ENCODE assay signal across 22 mouse cellular contexts in genomic region chr9:42323238-42323637, GRCm38 (mm10). TPM values are rescaled to one million over a fixed set of nuclear protein-coding genes. Genes with fewer than 3 reads are reported as not detected.
DNase-seq lines count a peak whose midpoint lies in the region; ATAC-seq and TF ChIP-seq lines count a peak whose summit lies in the region.
"Had no signal": no experiment of that assay in that cellular context is flagged by ENCODE, and none has a peak within 500 bp of the region (broad histone marks: within the 10 kb centered on the region; RNA-seq: fewer than 3 reads in every experiment).

No protein-coding gene starts in this region.

- H3K4me1 ChIP-seq in forebrain, embryonic 11.5 days (replicated peaks; ENCODE audit: control insufficient read depth, insufficient read depth, low read length) = no peaks in the 10 kb centered on the region
- peaks cover 2% of the 10 kb centered on the region; the same call in 1 of the 2 replicates for H3K4me1 ChIP-seq in forebrain, embryonic 16.5 days (replicated peaks; ENCODE audit: control insufficient read depth, insufficient read depth, low read length)
- no peaks in the 10 kb centered on the region for H3K4me1 ChIP-seq in heart, embryonic 10.5 days
- H3K4me1 ChIP-seq: embryonic facial prominence, embryonic 12.5 days; forebrain, embryonic 12.5 days; heart, embryonic 13.5 days; intestine, embryonic 15.5 days had no signal

- WGBS in forebrain, embryonic 11.5 days = 93% methylated on average over 8 of the region's 8 CpGs
- 91% methylated on average over 8 of the region's 8 CpGs for WGBS in forebrain, embryonic 16.5 days
- WGBS in heart, embryonic 10.5 days = 85% methylated on average over 8 of the region's 8 CpGs

- no peaks in the 10 kb centered on the region for H3K9me3 ChIP-seq in forebrain, embryonic 11.5 days (ENCODE audit: control insufficient read depth, low read length)
- peaks cover 2% of the 10 kb centered on the region; the same call in 1 of the 2 replicates for H3K9me3 ChIP-seq in forebrain, embryonic 16.5 days (ENCODE audit: control insufficient read depth, low read length)
- no peaks in the 10 kb centered on the region for H3K9me3 ChIP-seq in heart, embryonic 10.5 days
- H3K9me3 ChIP-seq: embryonic facial prominence, embryonic 12.5 days; forebrain, embryonic 12.5 days; hindbrain, embryonic 13.5 days; intestine, embryonic 15.5 days had no signal

- no peak overlapping the region for H3K9ac ChIP-seq in forebrain, embryonic 11.5 days (ENCODE audit: low read length)
- no peak overlapping the region for H3K9ac ChIP-seq in forebrain, embryonic 16.5 days (replicated peaks; ENCODE audit: low read depth, low read length)
- H3K9ac ChIP-seq: embryonic facial prominence, embryonic 12.5 days; forebrain, embryonic 12.5 days; forebrain, postnatal 0 days; heart, embryonic 13.5 days; hindbrain, embryonic 13.5 days; intestine, embryonic 15.5 days had no signal

- H3K4me3 ChIP-seq in forebrain, embryonic 11.5 days (ENCODE audit: low read depth, low read length) = no peak overlapping the region
- H3K4me3 ChIP-seq in forebrain, embryonic 16.5 days (replicated peaks; ENCODE audit: low read length) = no peak overlapping the region
- H3K4me3 ChIP-seq in heart, embryonic 10.5 days = no peak overlapping the region
- H3K4me3 ChIP-seq in layer of hippocampus, adult 2 months = no peak overlapping the region
- H3K4me3 ChIP-seq: embryonic facial prominence, embryonic 12.5 days; forebrain, embryonic 12.5 days; heart, embryonic 13.5 days; hindbrain, embryonic 13.5 days; intestine, embryonic 15.5 days had no signal

- intact Hi-C loops in heart, postnatal 14 days (cut with DNase I) = loop anchor here (10.0 kb wide), 1 partner anchor 252 kb away; no protein-coding TSS in a partner anchor

- no peaks in the 10 kb centered on the region for H3K27me3 ChIP-seq in forebrain, embryonic 11.5 days (ENCODE audit: control insufficient read depth, insufficient read depth, low read length)
- peaks cover 4% of the 10 kb centered on the region; the same call in 1 of the 2 replicates for H3K27me3 ChIP-seq in forebrain, embryonic 16.5 days (replicated peaks; ENCODE audit: control insufficient read depth, insufficient read depth, low read length)
- H3K27me3 ChIP-seq in heart, embryonic 10.5 days (ENCODE audit: insufficient read depth, poor library complexity, severe bottlenecking) = peaks cover 29% of the 10 kb centered on the region

- DNase-seq in forebrain, embryonic 11.5 days (ENCODE audit: low spot score) = peak; percentile 37
- DNase-seq in heart, embryonic 10.5 days (ENCODE audit: low spot score) = peak; percentile 35
- DNase-seq in heart, postnatal 14 days = no peak
- peak; percentile 57 for DNase-seq in right cerebral cortex, adult 18-20 months
- DNase-seq in right cerebral cortex, postnatal 25 days = no peak
- no peak for DNase-seq in layer of hippocampus, adult 2 months (ENCODE audit: low spot score in 2 of 2)
- DNase-seq: adrenal gland, adult 8-10 months; adrenal gland, postnatal 36 days; B cell, adult 2 months; cerebellum, adult 11 months; cerebellum, adult 8-10 months; cerebellum, postnatal 14 days; forebrain, postnatal 0 days; gastrocnemius, postnatal 14 days had no signal

- no peak overlapping the region for H3K4me2 ChIP-seq in forebrain, embryonic 11.5 days (ENCODE audit: low read depth, low read length, severe bottlenecking)
- no peak overlapping the region for H3K4me2 ChIP-seq in forebrain, embryonic 16.5 days (ENCODE audit: low read length)
- H3K4me2 ChIP-seq: embryonic facial prominence, embryonic 12.5 days; forebrain, embryonic 12.5 days; heart, embryonic 13.5 days; hindbrain, embryonic 13.5 days; intestine, embryonic 15.5 days had no signal

- no peak for TF ChIP-seq CTCF in layer of hippocampus, adult 2 months (conservative IDR thresholded peaks at IDR 0.05)

- H3K36me3 ChIP-seq in forebrain, embryonic 11.5 days (ENCODE audit: control insufficient read depth, insufficient read depth, low read length) = no peaks in the 10 kb centered on the region
- H3K36me3 ChIP-seq in forebrain, embryonic 16.5 days (ENCODE audit: control insufficient read depth, insufficient read depth) = no peaks in the 10 kb centered on the region
- no peaks in the 10 kb centered on the region for H3K36me3 ChIP-seq in heart, embryonic 10.5 days
- H3K36me3 ChIP-seq: embryonic facial prominence, embryonic 12.5 days; forebrain, embryonic 12.5 days; G1E; heart, embryonic 13.5 days; hindbrain, embryonic 13.5 days; intestine, embryonic 15.5 days had no signal

- no peak for ATAC-seq in forebrain, embryonic 11.5 days (replicated peaks; ENCODE audit: low FRiP score)
- ATAC-seq in forebrain, embryonic 16.5 days = no peak
- ATAC-seq: CD4-positive, CD25-positive, alpha-beta regulatory T cell, adult 4 months; forebrain, postnatal 0 days; intestine, embryonic 15.5 days had no signal

- H3K27ac ChIP-seq in forebrain, embryonic 11.5 days (ENCODE audit: low read depth, low read length) = no peak overlapping the region
- H3K27ac ChIP-seq in forebrain, embryonic 16.5 days (ENCODE audit: low read length) = no peak overlapping the region
- H3K27ac ChIP-seq in heart, embryonic 10.5 days = no peak overlapping the region
- no peak overlapping the region for H3K27ac ChIP-seq in layer of hippocampus, adult 2 months
- H3K27ac ChIP-seq: embryonic facial prominence, embryonic 12.5 days; forebrain, embryonic 12.5 days; heart, embryonic 13.5 days; hindbrain, embryonic 13.5 days; intestine, embryonic 15.5 days had no signal

RNA-seq across cellular contexts. Expression of gene Sc5d, which starts 59.2 kb away (rescaled TPM):
- 74.4 and 80.7 TPM in 2 replicates for polyA plus RNA-seq in forebrain, embryonic 11.5 days (2014; fragmentation: Nextera tagmentation; extraction: Ambion mirVana)
- 76.8 and 79.8 TPM in 2 replicates for polyA plus RNA-seq in forebrain, embryonic 16.5 days (2015; fragmentation: Nextera tagmentation; extraction: Ambion mirVana)
- polyA plus RNA-seq in heart, embryonic 10.5 days (2016; fragmentation: Nextera tagmentation; extraction: Ambion mirVana) = 51.5 and 58.1 TPM in 2 replicates
- 10 to 100 TPM; 12.0 TPM for total RNA-seq in heart, postnatal 14 days (2021)
- total RNA-seq in layer of hippocampus, adult 2 months (2021) = 10 to 100 TPM; 52.7 to 55.3 TPM

Comparison
In these comparisons a context has a peak if more than half of its experiments do, and no peak if none do; other contexts are left out.
1. DNase-seq: peak in forebrain, embryonic 11.5 days (single experiment), heart, embryonic 10.5 days (single experiment) and right cerebral cortex, adult 18-20 months (single experiment); none in heart, postnatal 14 days (0 of 2), right cerebral cortex, postnatal 25 days (single experiment) and layer of hippocampus, adult 2 months (0 of 2).